In genomic region chr2:32353007-32353542, GRCm38 (mm10) we compare ENCODE assay signal across 8 mouse cellular contexts. TPM values are rescaled to one million over a fixed set of nuclear protein-coding genes. Genes with fewer than 3 reads are reported as not detected.
DNase-seq lines count a peak whose midpoint lies in the region; ATAC-seq and TF ChIP-seq lines count a peak whose summit lies in the region.

Dnm1 (minus strand) TSS chr2:32353338.

- DNase-seq in CH12.LX (ENCODE audit: extremely low read depth), result peak; percentile 74
- DNase-seq in c-Kit-positive CD71-negative TER-119-negative erythroid progenitor cells, embryonic 14.5 days (ENCODE audit: low read depth), result peak; percentile 78
- peak; percentile 96 for DNase-seq in forebrain, embryonic 11.5 days (ENCODE audit: low spot score)
- DNase-seq in kidney, postnatal 25 days, result peak; percentile 89
- peak; percentile 78 for DNase-seq in liver, embryonic 13.5 days
- peak; percentile 96 for DNase-seq in neural tube, embryonic 10.5 days (ENCODE audit: extremely low spot score, low spot score)

- H3K79me2 ChIP-seq in CH12.LX (replicated peaks; ENCODE audit: control insufficient read depth, extremely low read depth, insufficient read depth, poor library complexity, severe bottlenecking), result no peaks in the 10 kb centered on the region

- TF ChIP-seq EP300 in CH12.LX (IDR thresholded peaks at IDR 0.05; ENCODE audit: low read length), result no peak

- H3K9me3 ChIP-seq in CH12.LX (replicated peaks; ENCODE audit: low read length), result no peaks in the 10 kb centered on the region
- no peaks in the 10 kb centered on the region for H3K9me3 ChIP-seq in forebrain, embryonic 11.5 days (ENCODE audit: control insufficient read depth, low read length)
- H3K9me3 ChIP-seq in heart, embryonic 15.5 days (replicated peaks), result no peaks in the 10 kb centered on the region
- H3K9me3 ChIP-seq in liver, embryonic 13.5 days (replicated peaks), result no peaks in the 10 kb centered on the region
- no peaks in the 10 kb centered on the region for H3K9me3 ChIP-seq in stomach, embryonic 15.5 days

- H3K4me3 ChIP-seq in CH12.LX (replicated peaks in 1 of 3; ENCODE audit: low read depth in 2 of 3, low read length in 2 of 3, poor library complexity in 1 of 3), result peak within 1 kb of the TSS; percentile 39 to 60 (median 43)
- H3K4me3 ChIP-seq in forebrain, embryonic 11.5 days (ENCODE audit: low read depth, low read length), result peak within 1 kb of the TSS; percentile 54
- peak within 1 kb of the TSS; percentile 60 for H3K4me3 ChIP-seq in heart, embryonic 15.5 days
- H3K4me3 ChIP-seq in liver, embryonic 13.5 days (replicated peaks), result peak within 1 kb of the TSS; percentile 61
- peak within 1 kb of the TSS; percentile 67 for H3K4me3 ChIP-seq in stomach, embryonic 15.5 days (replicated peaks)

- dilution Hi-C loops in CH12.LX (cut with MboI; ENCODE audit: extremely low pct_ligation_motif_present, extremely low pct_unique_long_range_greater_than_20kb, low sequenced_read_pairs), result no loop called here

- peak; percentile 41 for TF ChIP-seq RAD21 in CH12.LX (IDR thresholded peaks at IDR 0.05; ENCODE audit: low read depth, low read length)

- under 1% methylated on average over 63 of the region's 63 CpGs for WGBS in forebrain, embryonic 11.5 days
- under 1% methylated on average over 57 of the region's 63 CpGs for WGBS in heart, embryonic 15.5 days
- WGBS in liver, embryonic 13.5 days (ENCODE audit: insufficient replicate concordance), result under 1% methylated on average over 63 of the region's 63 CpGs
- WGBS in stomach, embryonic 15.5 days, result under 1% methylated on average over 58 of the region's 63 CpGs

- H3K4me1 ChIP-seq in CH12.LX (ENCODE audit: control insufficient read depth in 1 of 2, insufficient read depth in 2 of 2), result peaks cover 7 to 23% of the 10 kb centered on the region in 2 experiments
- 0 out of 2 replicates have a peak, but pooled peaks cover 7% of the 10 kb centered on the region for H3K4me1 ChIP-seq in forebrain, embryonic 11.5 days (replicated peaks; ENCODE audit: control insufficient read depth, insufficient read depth, low read length)
- peaks cover 21% of the 10 kb centered on the region for H3K4me1 ChIP-seq in heart, embryonic 15.5 days (replicated peaks)
- peaks cover 26% of the 10 kb centered on the region for H3K4me1 ChIP-seq in liver, embryonic 13.5 days (replicated peaks)
- peaks cover 23% of the 10 kb centered on the region for H3K4me1 ChIP-seq in stomach, embryonic 15.5 days

- H3K36me3 ChIP-seq in CH12.LX (replicated peaks in 1 of 2; ENCODE audit: control insufficient read depth in 1 of 2, insufficient read depth in 1 of 2, low read length in 1 of 2), result no peaks in the 10 kb centered on the region
- H3K36me3 ChIP-seq in forebrain, embryonic 11.5 days (ENCODE audit: control insufficient read depth, insufficient read depth, low read length), result no peaks in the 10 kb centered on the region
- H3K36me3 ChIP-seq in heart, embryonic 15.5 days, result no peaks in the 10 kb centered on the region
- H3K36me3 ChIP-seq in liver, embryonic 13.5 days, result no peaks in the 10 kb centered on the region
- no peaks in the 10 kb centered on the region for H3K36me3 ChIP-seq in stomach, embryonic 15.5 days

- H3K9ac ChIP-seq in CH12.LX (ENCODE audit: insufficient read depth, low read depth), result peak within 1 kb of the TSS; percentile 23; the same call in 1 of the 2 replicates
- H3K9ac ChIP-seq in forebrain, embryonic 11.5 days (ENCODE audit: low read length), result peak within 1 kb of the TSS; percentile 73
- H3K9ac ChIP-seq in heart, embryonic 15.5 days, result peak within 1 kb of the TSS; percentile 64
- peak within 1 kb of the TSS; percentile 62 for H3K9ac ChIP-seq in liver, embryonic 13.5 days
- H3K9ac ChIP-seq in stomach, embryonic 15.5 days, result peak within 1 kb of the TSS; percentile 60

- no peak within 1 kb of the TSS for H3K27ac ChIP-seq in CH12.LX (ENCODE audit: insufficient read depth, low read depth)
- H3K27ac ChIP-seq in forebrain, embryonic 11.5 days (ENCODE audit: low read depth, low read length), result no peak within 1 kb of the TSS; the same call in 1 of the 2 replicates
- no peak within 1 kb of the TSS for H3K27ac ChIP-seq in heart, embryonic 15.5 days
- peak within 1 kb of the TSS; percentile 19 for H3K27ac ChIP-seq in liver, embryonic 13.5 days
- peak within 1 kb of the TSS; percentile 48; the same call in 1 of the 2 replicates for H3K27ac ChIP-seq in stomach, embryonic 15.5 days

- peaks cover 79% of the 10 kb centered on the region for H3K27me3 ChIP-seq in CH12.LX (replicated peaks)
- H3K27me3 ChIP-seq in forebrain, embryonic 11.5 days (ENCODE audit: control insufficient read depth, insufficient read depth, low read length), result no peaks in the 10 kb centered on the region
- H3K27me3 ChIP-seq in heart, embryonic 15.5 days, result peaks cover 24% of the 10 kb centered on the region
- peaks cover 54% of the 10 kb centered on the region for H3K27me3 ChIP-seq in liver, embryonic 13.5 days
- H3K27me3 ChIP-seq in stomach, embryonic 15.5 days (replicated peaks), result 0 out of 2 replicates have a peak, but pooled peaks cover 3% of the 10 kb centered on the region

- in situ Hi-C loops in CH12.LX (cut with MboI; ENCODE audit: low pct_ligation_motif_present, low pct_unique_long_range_greater_than_20kb, low sequenced_read_pairs), result no loop called here

- peak within 1 kb of the TSS; percentile 48 for H3K4me2 ChIP-seq in CH12.LX (ENCODE audit: insufficient read depth, low read depth, poor library complexity, severe bottlenecking)
- peak within 1 kb of the TSS; percentile 93 for H3K4me2 ChIP-seq in forebrain, embryonic 11.5 days (ENCODE audit: low read depth, low read length, severe bottlenecking)
- peak within 1 kb of the TSS; percentile 98 for H3K4me2 ChIP-seq in heart, embryonic 15.5 days
- peak within 1 kb of the TSS; percentile 82 for H3K4me2 ChIP-seq in liver, embryonic 13.5 days
- H3K4me2 ChIP-seq in stomach, embryonic 15.5 days, result peak within 1 kb of the TSS; percentile 99

- peak in 1 of 2 experiments; percentile 89; a peak in 3 of 4 replicates for TF ChIP-seq CTCF in CH12.LX (conservative IDR thresholded peaks at IDR 0.05 in 1 of 2, IDR thresholded peaks at IDR 0.05 in 1 of 2; ENCODE audit: low read depth in 2 of 2, low read length in 2 of 2)

- peak; percentile 57 for TF ChIP-seq POLR2A in CH12.LX (IDR thresholded peaks at IDR 0.05; ENCODE audit: low read depth, low read length)

- peak; percentile 62 for ATAC-seq in forebrain, embryonic 11.5 days (replicated peaks; ENCODE audit: low FRiP score)
- ATAC-seq in heart, embryonic 15.5 days (replicated peaks; ENCODE audit: insufficient number of reproducible peaks, insufficient read depth, low FRiP score, low read depth), result peak; percentile 69; the same call in 1 of the 2 replicates
- peak; percentile 65 for ATAC-seq in liver, embryonic 13.5 days (ENCODE audit: low read depth)
- peak; percentile 63; the same call in 1 of the 2 replicates for ATAC-seq in stomach, embryonic 15.5 days (ENCODE audit: insufficient read depth, low FRiP score, low read depth)

TF ChIP-seq in CH12.LX, 34 proteins besides CTCF, POLR2A, EP300 and RAD21 (continues in another document):
- TF ChIP-seq ZKSCAN1 (IDR thresholded peaks at IDR 0.05; ENCODE audit: borderline replicate concordance, low read depth, low read length) (no peak), CHD1 (IDR thresholded peaks at IDR 0.05; ENCODE audit: low read depth, low read length) (no peak), JUND (conservative IDR thresholded peaks at IDR 0.05; ENCODE audit: low read depth, low read length) (no peak), IRF4 (IDR thresholded peaks at IDR 0.05; ENCODE audit: low read depth, low read length) (no peak), MXI1 (IDR thresholded peaks at IDR 0.05; ENCODE audit: low read depth, low read length) (no peak), JUN (IDR thresholded peaks at IDR 0.05; ENCODE audit: insufficient read depth, low read depth, low read length) (no peak), MAFK (IDR thresholded peaks at IDR 0.05; ENCODE audit: insufficient replicate concordance, low read length) (no peak), RCOR1 (conservative IDR thresholded peaks at IDR 0.05; ENCODE audit: low read depth, low read length) (no peak), MYC (IDR thresholded peaks at IDR 0.05; ENCODE audit: low read depth, low read length) (no peak), TBP (conservative IDR thresholded peaks at IDR 0.05; ENCODE audit: low read depth, low read length) (no peak), KAT2A (IDR thresholded peaks at IDR 0.05; ENCODE audit: insufficient replicate concordance, low read length) (no peak), ZMIZ1 (IDR thresholded peaks at IDR 0.05; ENCODE audit: low read depth, low read length) (no peak), USF1 (IDR thresholded peaks at IDR 0.05; ENCODE audit: low read depth, low read length) (no peak), MEF2A (IDR thresholded peaks at IDR 0.05; ENCODE audit: borderline replicate concordance, low read depth, low read length) (peak; percentile 40; the same call in 1 of the 2 replicates), NELFE (IDR thresholded peaks at IDR 0.05; ENCODE audit: low read depth, low read length) (peak; percentile 62), E2F4 (IDR thresholded peaks at IDR 0.05; ENCODE audit: insufficient replicate concordance, low read depth, low read length) (no peak), ELF1 (IDR thresholded peaks at IDR 0.05; ENCODE audit: low read depth, low read length) (no peak), ZNF384 (IDR thresholded peaks at IDR 0.05; ENCODE audit: low read depth, low read length) (no peak), ZC3H11A (IDR thresholded peaks at IDR 0.05; ENCODE audit: low read depth, low read length) (no peak), GABPA (IDR thresholded peaks at IDR 0.05; ENCODE audit: insufficient replicate concordance, low read depth, low read length) (no peak), ETS1 (conservative IDR thresholded peaks at IDR 0.05; ENCODE audit: low read depth, low read length) (no peak), SMC3 (IDR thresholded peaks at IDR 0.05; ENCODE audit: low read depth, low read length) (peak; percentile 53), MAZ (IDR thresholded peaks at IDR 0.05; ENCODE audit: low read depth, low read length) (peak; percentile 98), HCFC1 (IDR thresholded peaks at IDR 0.05; ENCODE audit: low read depth, low read length) (peak; percentile 76), NRF1 (IDR thresholded peaks at IDR 0.05; ENCODE audit: low read depth, low read length) (peak; percentile 89), PAX5 (IDR thresholded peaks at IDR 0.05; ENCODE audit: low read length) (no peak)

RNA-seq across cellular contexts. Expression of gene Dnm1, which starts in this region (rescaled TPM):
- total RNA-seq in CH12.LX (2012; rRNA removed), result 0.13 and 0.25 TPM in 2 replicates
- not detected in 2 replicates for total RNA-seq in CH12.LX (2014; rRNA removed)
- 0.20 TPM in 1 of 2 replicates, not detected in the other for polyA plus RNA-seq in CH12.LX (2012; ENCODE audit: insufficient read length, low read depth)
- polyA plus RNA-seq in forebrain, embryonic 11.5 days (2014; fragmentation: Nextera tagmentation; extraction: Ambion mirVana), result 12.4 and 12.8 TPM in 2 replicates
- polyA plus RNA-seq in heart, embryonic 15.5 days (2015; fragmentation: Nextera tagmentation; extraction: Ambion mirVana), result 1.9 and 5.4 TPM in 2 replicates
- 0.65 and 0.81 TPM in 2 replicates for polyA plus RNA-seq in liver, embryonic 13.5 days (2015; fragmentation: Nextera tagmentation; extraction: Ambion mirVana)
- polyA plus RNA-seq in stomach, embryonic 15.5 days (2015; fragmentation: Nextera tagmentation; extraction: Ambion mirVana), result 12.1 and 12.8 TPM in 2 replicates

Comparison
In these comparisons a context has a peak if more than half of its experiments do, and no peak if none do; other contexts are left out.
1. Peak in DNase-seq, H3K4me3 ChIP-seq, H3K9ac ChIP-seq and H3K4me2 ChIP-seq in CH12.LX; RNA of the gene not detected or under 1 TPM.
2. Peak in DNase-seq, ATAC-seq, H3K4me3 ChIP-seq, H3K27ac ChIP-seq, H3K9ac ChIP-seq and H3K4me2 ChIP-seq in liver, embryonic 13.5 days; RNA of the gene not detected or under 1 TPM.
3. H3K4me2 ChIP-seq: peak in every context shown above with its lines; median percentile 99 in stomach, embryonic 15.5 days; 98 in heart, embryonic 15.5 days; 93 in forebrain, embryonic 11.5 days; 82 in liver, embryonic 13.5 days; 48 in CH12.LX.
4. H3K9ac ChIP-seq: peak in every context shown above with its lines; median percentile 73 in forebrain, embryonic 11.5 days; 64 in heart, embryonic 15.5 days; 62 in liver, embryonic 13.5 days; 60 in stomach, embryonic 15.5 days; 23 in CH12.LX.